Mouse (Mus musculus) liver, embryonic 15.5 days (tissue): ENCODE measurements around the gene Mustn1. TPM values are rescaled to one million over a fixed set of nuclear protein-coding genes. Genes with fewer than 3 reads are reported as not detected.

Source experiments
- ATAC-seq: fragments of 200-750 bp; cut with Nextera tagmentation; 2 replicates; pipeline ENCODE4 v1.8.0; 2017; ENCODE audit warnings: moderate number of reproducible peaks, mild to moderate bottlenecking, moderate library complexity; ENCODE audit not compliant: insufficient read depth
- H3K27ac ChIP-seq: fragments of 300-500 bp; sonication (generic); replicated peaks from 2 replicates; pipeline ENCODE4 v1.5.1; 2015; ENCODE audit warnings: mild to moderate bottlenecking, inconsistent platforms
- H3K27me3 ChIP-seq: fragments of 300-500 bp; sonication (generic); 2 replicates; pipeline ENCODE4 v1.6.1; 2015; ENCODE audit warnings: mild to moderate bottlenecking, inconsistent platforms
- H3K36me3 ChIP-seq: fragments of 300-500 bp; sonication (generic); replicated peaks from 2 replicates; pipeline ENCODE4 v1.6.1; 2015; ENCODE audit warnings: moderate library complexity, mild to moderate bottlenecking, inconsistent platforms
- H3K4me1 ChIP-seq: fragments of 300-500 bp; sonication (generic); replicated peaks from 2 replicates; pipeline ENCODE4 v1.6.1; 2015; ENCODE audit warnings: inconsistent platforms
- H3K4me2 ChIP-seq: fragments of 300-500 bp; sonication (generic); 2 replicates; pipeline ENCODE4 v1.6.1; 2015; ENCODE audit warnings: moderate library complexity, mild to moderate bottlenecking, inconsistent platforms
- H3K4me3 ChIP-seq: fragments of 300-500 bp; sonication (generic); replicated peaks from 2 replicates; pipeline ENCODE4 v1.5.1; 2015; ENCODE audit warnings: mild to moderate bottlenecking, inconsistent platforms
- H3K9ac ChIP-seq: fragments of 300-500 bp; sonication (generic); 2 replicates; pipeline ENCODE4 v1.6.1; 2015; ENCODE audit warnings: moderate library complexity, mild to moderate bottlenecking, inconsistent platforms
- H3K9me3 ChIP-seq: fragments of 300-500 bp; sonication (generic); replicated peaks from 2 replicates; pipeline ENCODE4 v1.6.1; 2016; ENCODE audit warnings: inconsistent platforms
- WGBS: fragments of 180-500 bp; shearing (Covaris S2); methylation state at CpG from one replicate; pipeline ENCODE4 v1.1.7; 2015; ENCODE audit warnings: mixed read lengths; ENCODE audit not compliant: insufficient replicate concordance; 5-methylcytosine and 5-hydroxymethylcytosine counted together
- polyA plus RNA-seq: library from polyadenylated mRNA; unstranded; fragments of >200 nt; fragmentation: Nextera tagmentation; extraction: Ambion mirVana; gene quantifications from 2 replicates; pipeline ENCODE4 v1.2.1, GENCODE M21; 2015

Mustn1 gene
- polyA plus RNA-seq, 1 experiment from 2014 or later: 1.6 TPM

GRCm38 (mm10) chr14:30867042-30867441, 12.0 kb upstream of the Mustn1 start:
- H3K4me3 ChIP-seq: no peak overlapping the region
- H3K9me3 ChIP-seq: no peaks in the 10 kb centered on the region
- H3K4me1 ChIP-seq: peaks cover 34% of the 10 kb centered on the region
- H3K4me2 ChIP-seq: no peak overlapping the region
- H3K27ac ChIP-seq: no peak overlapping the region
- no peak overlapping the region for H3K9ac ChIP-seq
- ATAC-seq: no peak
- 16% methylated on average over 5 of the region's 5 CpGs for WGBS
- H3K36me3 ChIP-seq: 0 out of 2 replicates have a peak, but pooled peaks cover 6% of the 10 kb centered on the region
- no peaks in the 10 kb centered on the region for H3K27me3 ChIP-seq

- no peak for ATAC-seq
These were observed 10.2 kb upstream of the Mustn1 start for GRCm38 (mm10) chr14:30868826-30869225.

GRCm38 (mm10) chr14:30869391-30869801, 9.6 kb upstream of the Mustn1 start:
- Histone ChIP-seq H3K9ac (no peak overlapping the region), H3K36me3 (peaks cover 19% of the 10 kb centered on the region), H3K27me3 (no peaks in the 10 kb centered on the region), H3K9me3 (no peaks in the 10 kb centered on the region), H3K27ac (peak overlapping the region; percentile 67), H3K4me2 (no peak overlapping the region), H3K4me1 (peaks cover 49% of the 10 kb centered on the region), H3K4me3 (no peak overlapping the region)
- ATAC-seq: peak; percentile 40
- WGBS: 69% methylated on average over 8 of the region's 8 CpGs

More at GRCm38 (mm10) chr14:30868826-30869225, 10.2 kb upstream of the Mustn1 start:
- H3K27me3 ChIP-seq: no peaks in the 10 kb centered on the region
- no peak overlapping the region for H3K4me2 ChIP-seq
- WGBS: 58% methylated on average over 10 of the region's 10 CpGs
- H3K9ac ChIP-seq: no peak overlapping the region
- H3K27ac ChIP-seq: peak overlapping the region; percentile 67
- peaks cover 18% of the 10 kb centered on the region for H3K36me3 ChIP-seq
- H3K4me1 ChIP-seq: peaks cover 43% of the 10 kb centered on the region
- no peaks in the 10 kb centered on the region for H3K9me3 ChIP-seq
- H3K4me3 ChIP-seq: no peak overlapping the region

- no peak overlapping the region for H3K9ac ChIP-seq
- no peak overlapping the region; the same call in 1 of the 2 replicates for H3K4me2 ChIP-seq
- H3K27me3 ChIP-seq: no peaks in the 10 kb centered on the region
- WGBS: 59% methylated on average over 25 of the region's 25 CpGs
- H3K4me1 ChIP-seq: peaks cover 58% of the 10 kb centered on the region
- ATAC-seq: no peak
- H3K9me3 ChIP-seq: no peaks in the 10 kb centered on the region
- peak overlapping the region; percentile 67 for H3K27ac ChIP-seq
- H3K36me3 ChIP-seq: peaks cover 19% of the 10 kb centered on the region
- no peak overlapping the region for H3K4me3 ChIP-seq
These were observed 8.5 kb upstream of the Mustn1 start for GRCm38 (mm10) chr14:30870206-30871147.

GRCm38 (mm10) chr14:30874095-30874700, 4.8 kb upstream of the Mustn1 start:
- ATAC-seq: no peak
- no peak overlapping the region for H3K9ac ChIP-seq
- H3K27ac ChIP-seq: peak overlapping the region; percentile 25
- H3K27me3 ChIP-seq: no peaks in the 10 kb centered on the region
- H3K9me3 ChIP-seq: no peaks in the 10 kb centered on the region
- H3K4me3 ChIP-seq: no peak overlapping the region
- H3K4me1 ChIP-seq: peaks cover 51% of the 10 kb centered on the region
- peaks cover 13% of the 10 kb centered on the region for H3K36me3 ChIP-seq
- no peak overlapping the region for H3K4me2 ChIP-seq
- 68% methylated on average over 18 of the region's 18 CpGs for WGBS

GRCm38 (mm10) chr14:30875130-30875865, 3.7 kb upstream of the Mustn1 start:
- H3K9me3 ChIP-seq: no peaks in the 10 kb centered on the region
- 38% methylated on average over 12 of the region's 12 CpGs for WGBS
- peak; percentile 71 for ATAC-seq
- H3K9ac ChIP-seq: no peak overlapping the region
- H3K4me3 ChIP-seq: no peak overlapping the region
- H3K27me3 ChIP-seq: no peaks in the 10 kb centered on the region
- H3K36me3 ChIP-seq: peaks cover 13% of the 10 kb centered on the region
- peak overlapping the region; percentile 81 for H3K27ac ChIP-seq
- 0 out of 2 replicates have a peak overlapping the region, but pooled peaks have one; percentile 1 for H3K4me2 ChIP-seq
- H3K4me1 ChIP-seq: peaks cover 48% of the 10 kb centered on the region

- Histone ChIP-seq H3K9me3 (no peaks in the 10 kb centered on the region), H3K9ac (no peak overlapping the region), H3K36me3 (peaks cover 13% of the 10 kb centered on the region), H3K4me2 (0 out of 2 replicates have a peak overlapping the region, but pooled peaks have one; percentile 1), H3K4me1 (peaks cover 44% of the 10 kb centered on the region), H3K27ac (peak overlapping the region; percentile 81), H3K4me3 (no peak overlapping the region), H3K27me3 (no peaks in the 10 kb centered on the region)
- WGBS: 65% methylated on average over 9 of the region's 9 CpGs
- ATAC-seq: peak; percentile 20; the same call in 1 of the 2 replicates
These were observed 3.0 kb upstream of the Mustn1 start for GRCm38 (mm10) chr14:30875955-30876354.

- H3K4me3 ChIP-seq: no peak overlapping the region
- H3K27me3 ChIP-seq: no peaks in the 10 kb centered on the region
- H3K4me2 ChIP-seq: no peak overlapping the region
- no peak overlapping the region for H3K9ac ChIP-seq
- 78% methylated on average over 10 of the region's 10 CpGs for WGBS
- peak overlapping the region; percentile 81 for H3K27ac ChIP-seq
- ATAC-seq: no peak
- peaks cover 13% of the 10 kb centered on the region for H3K36me3 ChIP-seq
- H3K9me3 ChIP-seq: no peaks in the 10 kb centered on the region
- peaks cover 44% of the 10 kb centered on the region for H3K4me1 ChIP-seq
These were observed 2.5 kb upstream of the Mustn1 start for GRCm38 (mm10) chr14:30876451-30876850.

- Histone ChIP-seq H3K4me1 (peaks cover 44% of the 10 kb centered on the region), H3K9me3 (no peaks in the 10 kb centered on the region), H3K27me3 (no peaks in the 10 kb centered on the region), H3K4me3 (no peak overlapping the region), H3K4me2 (no peak overlapping the region), H3K36me3 (peaks cover 9% of the 10 kb centered on the region), H3K9ac (no peak overlapping the region), H3K27ac (no peak overlapping the region)
- 71% methylated on average over 3 of the region's 3 CpGs for WGBS
- ATAC-seq: no peak
These were observed 1.2 kb upstream of the Mustn1 start for GRCm38 (mm10) chr14:30877827-30878226.

- ATAC-seq: no peak
- 63% methylated on average over 9 of the region's 9 CpGs for WGBS
- Histone ChIP-seq H3K27me3 (no peaks in the 10 kb centered on the region), H3K27ac (no peak overlapping the region), H3K4me3 (no peak overlapping the region), H3K9me3 (no peaks in the 10 kb centered on the region), H3K4me2 (no peak overlapping the region), H3K9ac (no peak overlapping the region), H3K4me1 (peaks cover 26% of the 10 kb centered on the region), H3K36me3 (no peaks in the 10 kb centered on the region)
These were observed 794 bp downstream of the Mustn1 start for GRCm38 (mm10) chr14:30879794-30880193.
